Mouse (Mus musculus) intestine, embryonic 14.5 days (tissue): ENCODE measurements around the gene Tmem114. TPM values are rescaled to one million over a fixed set of nuclear protein-coding genes. Genes with fewer than 3 reads are reported as not detected.
A peak's percentile ranks its signal among the peaks of the same experiment; 100 is the strongest.

Experiments used
- ATAC-seq: fragments of 200-750 bp; cut with Nextera tagmentation; replicated peaks from 2 replicates; pipeline ENCODE4 v1.8.0; 2017; ENCODE audit warnings: low read depth, moderate number of reproducible peaks, moderate TSS enrichment, moderate library complexity; ENCODE audit not compliant: low FRiP score, low TSS enrichment
- DNase-seq: peaks from one replicate; pipeline ENCODE4 v3.0.0-alpha.2; 2018; ENCODE audit warnings: low spot score
- H3K27ac ChIP-seq: fragments of 300-500 bp; sonication (generic); 2 replicates; pipeline ENCODE4 v1.5.1; 2014; ENCODE audit warnings: low read depth, mild to moderate bottlenecking, control low read depth
- H3K27me3 ChIP-seq: fragments of 300-500 bp; sonication (generic); replicated peaks from 2 replicates; pipeline ENCODE4 v1.6.1; 2014; ENCODE audit warnings: low read length, control low read depth; ENCODE audit not compliant: control insufficient read depth, insufficient read depth
- H3K36me3 ChIP-seq: fragments of 300-500 bp; sonication (generic); 2 replicates; pipeline ENCODE4 v1.6.1; 2014; ENCODE audit warnings: low read length, control low read depth; ENCODE audit not compliant: control insufficient read depth, insufficient read depth
- H3K4me1 ChIP-seq: fragments of 300-500 bp; sonication (generic); replicated peaks from 2 replicates; pipeline ENCODE4 v1.6.1; 2014; ENCODE audit warnings: low read length, control low read depth, mixed read lengths; ENCODE audit not compliant: control insufficient read depth, insufficient read depth
- H3K4me2 ChIP-seq: fragments of 300-500 bp; sonication (generic); 2 replicates; pipeline ENCODE4 v1.6.1; 2014; ENCODE audit warnings: low read length
- H3K4me3 ChIP-seq: fragments of 300-500 bp; sonication (generic); 2 replicates; pipeline ENCODE4 v1.5.1; 2014; ENCODE audit warnings: low read depth, low read length, control low read depth, mixed read lengths
- H3K9ac ChIP-seq: fragments of 300-500 bp; sonication (generic); 2 replicates; pipeline ENCODE4 v1.6.1; 2014; ENCODE audit warnings: mild to moderate bottlenecking, low read length
- H3K9me3 ChIP-seq: fragments of 300-500 bp; sonication (generic); 2 replicates; pipeline ENCODE4 v1.6.1; 2016; ENCODE audit warnings: low read length, control low read depth; ENCODE audit not compliant: control insufficient read depth
- WGBS: fragments of 180-500 bp; shearing (Covaris S2); extraction: QIAGEN DNeasy Blood & Tissue Kit; methylation state at CpG from one replicate; pipeline ENCODE4 v1.1.7; 2014; 5-methylcytosine and 5-hydroxymethylcytosine counted together
- polyA plus RNA-seq: library from polyadenylated mRNA; unstranded; fragments of >200 nt; fragmentation: Nextera tagmentation; extraction: Ambion mirVana; gene quantifications from 2 replicates; pipeline ENCODE4 v1.2.1, GENCODE M21; 2014

Gene Tmem114
- polyA plus RNA-seq, 1 experiment from 2014 or later = 0.12 TPM

- DNase-seq (no peak), ATAC-seq (no peak)
- no peak overlapping the region for H3K4me2 ChIP-seq
- no peak overlapping the region for H3K27ac ChIP-seq
- H3K9ac ChIP-seq = no peak overlapping the region
- no peaks in the 10 kb centered on the region for H3K4me1 ChIP-seq
- no peaks in the 10 kb centered on the region for H3K36me3 ChIP-seq
- no peak overlapping the region for H3K4me3 ChIP-seq
- 85% methylated on average over 3 of the region's 3 CpGs for WGBS
- H3K27me3 ChIP-seq = peaks cover 13% of the 10 kb centered on the region
- H3K9me3 ChIP-seq = no peaks in the 10 kb centered on the region
Measured at GRCm38 (mm10) chr16:8418126-8418525, 6.8 kb downstream of the Tmem114 start.

GRCm38 (mm10) chr16:8417011-8417720 is 7.8 kb downstream of the Tmem114 start:
- 63% methylated on average over 20 of the region's 20 CpGs for WGBS
- ATAC-seq (no peak), DNase-seq (no peak)
- Histone ChIP-seq H3K9ac (no peak overlapping the region), H3K4me1 (no peaks in the 10 kb centered on the region), H3K36me3 (no peaks in the 10 kb centered on the region), H3K4me3 (no peak overlapping the region), H3K4me2 (no peak overlapping the region), H3K27ac (no peak overlapping the region), H3K27me3 (0 out of 2 replicates have a peak, but pooled peaks cover 3% of the 10 kb centered on the region), H3K9me3 (no peaks in the 10 kb centered on the region)

- ATAC-seq (no peak), DNase-seq (peak; percentile 37)
- 89% methylated on average over 8 of the region's 8 CpGs for WGBS
Measured at GRCm38 (mm10) chr16:8415996-8416395, 8.9 kb downstream of the Tmem114 start.

GRCm38 (mm10) chr16:8413441-8413840 is 11.5 kb downstream of the Tmem114 start:
- Histone ChIP-seq H3K4me1 (no peaks in the 10 kb centered on the region), H3K9ac (no peak overlapping the region), H3K4me3 (no peak overlapping the region), H3K36me3 (no peaks in the 10 kb centered on the region), H3K27ac (no peak overlapping the region), H3K4me2 (no peak overlapping the region), H3K27me3 (0 out of 2 replicates have a peak, but pooled peaks cover 4% of the 10 kb centered on the region), H3K9me3 (no peaks in the 10 kb centered on the region)
- ATAC-seq (no peak), DNase-seq (no peak)
- WGBS = 74% methylated on average over 8 of the region's 8 CpGs

More at GRCm38 (mm10) chr16:8415996-8416395, 8.9 kb downstream of the Tmem114 start:
- H3K4me1 ChIP-seq = no peaks in the 10 kb centered on the region
- no peak overlapping the region for H3K4me3 ChIP-seq
- no peak overlapping the region for H3K4me2 ChIP-seq
- H3K9me3 ChIP-seq = no peaks in the 10 kb centered on the region
- no peaks in the 10 kb centered on the region for H3K27me3 ChIP-seq
- H3K36me3 ChIP-seq = no peaks in the 10 kb centered on the region
- no peak overlapping the region for H3K27ac ChIP-seq
- H3K9ac ChIP-seq = no peak overlapping the region

- Histone ChIP-seq H3K9me3 (no peaks in the 10 kb centered on the region), H3K4me2 (no peak overlapping the region), H3K4me3 (no peak overlapping the region), H3K27me3 (0 out of 2 replicates have a peak, but pooled peaks cover 4% of the 10 kb centered on the region), H3K4me1 (no peaks in the 10 kb centered on the region), H3K9ac (no peak overlapping the region), H3K36me3 (no peaks in the 10 kb centered on the region), H3K27ac (no peak overlapping the region)
- ATAC-seq (peak; percentile 51; the same call in 1 of the 2 replicates), DNase-seq (no peak)
- 17% methylated on average over 7 of the region's 7 CpGs for WGBS
Measured at GRCm38 (mm10) chr16:8412213-8412612, 12.7 kb downstream of the Tmem114 start.

GRCm38 (mm10) chr16:8409197-8409596 is 15.7 kb downstream of the Tmem114 start:
- H3K36me3 ChIP-seq = no peaks in the 10 kb centered on the region
- H3K4me2 ChIP-seq = no peak overlapping the region
- DNase-seq = no peak
- H3K4me3 ChIP-seq = no peak overlapping the region
- WGBS = 29% methylated on average over 10 of the region's 10 CpGs
- no peak overlapping the region for H3K9ac ChIP-seq
- no peaks in the 10 kb centered on the region for H3K4me1 ChIP-seq
- 0 out of 2 replicates have a peak, but pooled peaks cover 4% of the 10 kb centered on the region for H3K27me3 ChIP-seq
- H3K9me3 ChIP-seq = no peaks in the 10 kb centered on the region
- ATAC-seq = no peak
- H3K27ac ChIP-seq = no peak overlapping the region

GRCm38 (mm10) chr16:8406708-8407107 is 18.2 kb downstream of the Tmem114 start:
- no peak overlapping the region for H3K9ac ChIP-seq
- no peak overlapping the region for H3K27ac ChIP-seq
- 0 out of 2 replicates have a peak, but pooled peaks cover 4% of the 10 kb centered on the region for H3K27me3 ChIP-seq
- no peak overlapping the region for H3K4me3 ChIP-seq
- no peaks in the 10 kb centered on the region for H3K4me1 ChIP-seq
- H3K4me2 ChIP-seq = no peak overlapping the region
- H3K9me3 ChIP-seq = no peaks in the 10 kb centered on the region
- DNase-seq = peak; percentile 87
- H3K36me3 ChIP-seq = no peaks in the 10 kb centered on the region
- under 1% methylated on average over 6 of the region's 6 CpGs for WGBS
- 0 out of 2 replicates have a peak, but pooled peaks have one; percentile 45 for ATAC-seq

GRCm38 (mm10) chr16:8402663-8403062 is 22.3 kb downstream of the Tmem114 start:
- H3K4me2 ChIP-seq = no peak overlapping the region
- H3K27me3 ChIP-seq = no peaks in the 10 kb centered on the region
- 82% methylated on average over 2 of the region's 2 CpGs for WGBS
- no peak overlapping the region for H3K27ac ChIP-seq
- no peak overlapping the region for H3K4me3 ChIP-seq
- ATAC-seq (peak; percentile 36; the same call in 1 of the 2 replicates), DNase-seq (no peak)
- no peaks in the 10 kb centered on the region for H3K4me1 ChIP-seq
- no peak overlapping the region for H3K9ac ChIP-seq
- no peaks in the 10 kb centered on the region for H3K9me3 ChIP-seq
- no peaks in the 10 kb centered on the region for H3K36me3 ChIP-seq
